Mouse (Mus musculus) C2C12 (cell line): Measurements from ENCODE around the gene Il9r.

Experiments
- CTCF ChIP-seq: IDR thresholded peaks from one replicate; pipeline ENCODE4 v1.5.1; 2011; ENCODE audit not compliant: control insufficient read depth, insufficient read depth, insufficient read length
- USF1 ChIP-seq: IDR thresholded peaks from one replicate; pipeline ENCODE4 v1.6.1; 2011; ENCODE audit warnings: low read depth, mild to moderate bottlenecking, control low read depth, moderate library complexity

GRCm38 (mm10) chr11:32156854-32157630 lies 43.0 kb downstream of the Il9r start:
- TF ChIP-seq CTCF = no peak
- no peak for TF ChIP-seq USF1
